Mouse (Mus musculus): ENCODE results near the gene Dnajc6. TPM values are rescaled to one million over a fixed set of nuclear protein-coding genes. Genes with fewer than 3 reads are reported as not detected.
A peak's percentile ranks its signal among the peaks of the same experiment; 100 is the strongest.

Dnajc6 gene
- polyA plus RNA-seq, 1 experiment from 2014 or later = 1.9 TPM

DNA sequence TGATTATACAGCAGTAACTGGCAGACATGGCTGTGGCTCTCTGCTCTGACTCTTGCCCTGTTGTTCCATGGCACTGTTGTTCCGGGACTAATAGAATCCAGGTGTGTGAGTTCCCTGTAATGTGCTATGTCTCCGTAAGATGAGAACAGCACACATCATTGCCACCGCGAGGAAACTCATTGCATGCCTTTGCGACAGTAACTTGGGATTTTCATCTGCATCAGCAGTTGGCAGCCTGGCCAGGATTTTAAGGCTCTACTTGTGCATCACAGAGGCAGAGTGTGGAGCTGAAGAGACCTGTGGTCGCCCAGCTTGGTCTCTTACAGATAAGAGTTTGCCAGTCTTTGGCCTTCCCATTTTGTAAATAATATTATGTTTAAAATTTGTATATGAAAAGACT lies 157.8 kb downstream of the Dnajc6 start:
- Histone ChIP-seq H3K4me3 (replicated peaks) (no peak overlapping the region), H3K4me1 (replicated peaks) (peaks cover 3% of the 10 kb centered on the region; the same call in 1 of the 2 replicates), H3K9me3 (no peaks in the 10 kb centered on the region), H3K27me3 (replicated peaks) (no peaks in the 10 kb centered on the region), H3K9ac (no peak overlapping the region), H3K27ac (no peak overlapping the region), H3K36me3 (peaks cover 3% of the 10 kb centered on the region; the same call in 1 of the 2 replicates), H3K4me2 (replicated peaks) (no peak overlapping the region)
- no peak for ATAC-seq
- 87% methylated on average over 6 of the region's 6 CpGs for WGBS

DNA sequence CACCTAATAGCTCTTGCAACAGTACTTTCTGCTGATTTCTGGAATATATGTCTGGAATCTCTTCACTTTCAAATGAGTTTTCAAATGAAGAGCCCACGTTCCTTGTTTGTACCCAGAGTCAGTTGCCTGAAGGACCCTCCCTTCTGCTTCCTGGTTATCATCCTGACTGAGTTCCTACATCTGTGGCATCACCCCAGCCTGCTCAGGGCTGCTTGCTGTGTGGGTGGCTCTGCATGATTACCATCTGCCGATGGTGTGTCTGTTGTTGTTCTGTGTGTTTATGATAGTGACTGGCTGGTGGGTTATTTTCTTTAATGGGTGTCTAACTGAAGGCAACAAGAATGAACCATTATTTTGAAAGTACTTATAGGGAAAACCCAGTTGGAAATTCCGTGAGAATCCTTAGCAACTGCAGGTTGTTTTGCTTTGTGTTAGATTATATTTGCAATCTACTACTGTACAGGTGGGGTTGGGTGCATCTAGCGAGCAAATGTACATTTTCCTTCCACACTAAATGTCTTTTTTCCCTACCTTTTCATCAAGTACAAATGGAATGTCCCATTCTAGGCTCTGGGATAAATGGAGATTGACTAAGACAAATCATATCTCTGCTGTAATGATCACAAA lies 158.5 kb downstream of the Dnajc6 start:
- H3K9ac ChIP-seq = no peak overlapping the region
- H3K9me3 ChIP-seq = no peaks in the 10 kb centered on the region
- 76% methylated on average over 4 of the region's 4 CpGs for WGBS
- H3K4me2 ChIP-seq (replicated peaks) = no peak overlapping the region
- peak; percentile 63; the same call in 1 of the 2 replicates for ATAC-seq
- H3K27ac ChIP-seq = no peak overlapping the region
- no peak overlapping the region for H3K4me3 ChIP-seq (replicated peaks)
- no peaks in the 10 kb centered on the region; the same call in 1 of the 2 replicates for H3K4me1 ChIP-seq (replicated peaks)
- H3K36me3 ChIP-seq = peaks cover 8% of the 10 kb centered on the region
- H3K27me3 ChIP-seq (replicated peaks) = no peaks in the 10 kb centered on the region

DNA sequence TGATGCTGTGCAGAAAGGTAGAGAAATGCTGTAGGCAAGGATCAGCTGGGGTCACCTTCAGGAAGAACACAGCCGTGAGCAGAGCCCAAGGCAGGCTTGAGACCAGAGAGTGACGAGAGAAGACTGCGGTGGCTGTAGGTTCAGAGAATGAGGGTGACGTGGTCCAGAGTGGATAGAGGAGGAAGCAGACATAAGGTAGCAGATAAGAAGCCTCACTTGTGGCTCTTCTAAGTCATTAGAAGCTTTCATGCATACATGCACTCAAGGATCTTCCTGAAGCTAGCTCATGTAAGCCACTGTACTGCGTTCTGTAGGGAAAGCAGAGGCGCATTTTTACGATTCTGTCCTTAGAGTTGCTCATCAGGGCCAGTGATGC lies 159.0 kb downstream of the Dnajc6 start:
- ATAC-seq = no peak
- no peaks in the 10 kb centered on the region; the same call in 1 of the 2 replicates for H3K4me1 ChIP-seq (replicated peaks)

DNA sequence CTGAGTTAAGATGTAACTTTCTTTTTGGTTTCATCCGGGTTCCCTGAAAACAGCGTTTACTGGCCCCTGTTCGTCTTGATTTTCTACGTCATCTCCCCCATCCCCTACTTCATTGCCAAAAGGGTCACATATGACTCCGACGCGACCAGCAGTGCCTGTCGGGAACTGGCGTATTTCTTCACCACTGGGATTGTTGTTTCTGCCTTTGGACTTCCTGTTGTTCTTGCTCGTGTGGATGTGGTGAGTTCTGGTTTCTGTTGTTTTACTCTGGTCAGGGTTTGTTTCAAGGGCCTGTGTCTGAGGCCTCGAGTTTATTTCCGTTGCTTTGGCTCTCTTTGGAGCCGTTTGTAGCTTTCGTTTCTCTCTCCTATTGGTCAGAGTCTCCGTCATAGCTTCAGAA lies 159.6 kb downstream of the Dnajc6 start:
- no peak for ATAC-seq
- Histone ChIP-seq H3K27ac (no peak overlapping the region), H3K4me1 (replicated peaks) (no peaks in the 10 kb centered on the region; the same call in 1 of the 2 replicates), H3K4me2 (replicated peaks) (no peak overlapping the region), H3K9ac (no peak overlapping the region), H3K36me3 (peaks cover 8% of the 10 kb centered on the region), H3K27me3 (replicated peaks) (no peaks in the 10 kb centered on the region), H3K9me3 (no peaks in the 10 kb centered on the region), H3K4me3 (replicated peaks) (no peak overlapping the region)
- WGBS = 86% methylated on average over 15 of the region's 15 CpGs

More for the DNA sequence above, 159.0 kb downstream of the Dnajc6 start:
- Histone ChIP-seq H3K9me3 (no peaks in the 10 kb centered on the region), H3K4me2 (replicated peaks) (no peak overlapping the region), H3K27me3 (replicated peaks) (no peaks in the 10 kb centered on the region), H3K36me3 (peaks cover 8% of the 10 kb centered on the region), H3K27ac (no peak overlapping the region), H3K4me3 (replicated peaks) (no peak overlapping the region), H3K9ac (no peak overlapping the region)
- 87% methylated on average over 7 of the region's 7 CpGs for WGBS

DNA sequence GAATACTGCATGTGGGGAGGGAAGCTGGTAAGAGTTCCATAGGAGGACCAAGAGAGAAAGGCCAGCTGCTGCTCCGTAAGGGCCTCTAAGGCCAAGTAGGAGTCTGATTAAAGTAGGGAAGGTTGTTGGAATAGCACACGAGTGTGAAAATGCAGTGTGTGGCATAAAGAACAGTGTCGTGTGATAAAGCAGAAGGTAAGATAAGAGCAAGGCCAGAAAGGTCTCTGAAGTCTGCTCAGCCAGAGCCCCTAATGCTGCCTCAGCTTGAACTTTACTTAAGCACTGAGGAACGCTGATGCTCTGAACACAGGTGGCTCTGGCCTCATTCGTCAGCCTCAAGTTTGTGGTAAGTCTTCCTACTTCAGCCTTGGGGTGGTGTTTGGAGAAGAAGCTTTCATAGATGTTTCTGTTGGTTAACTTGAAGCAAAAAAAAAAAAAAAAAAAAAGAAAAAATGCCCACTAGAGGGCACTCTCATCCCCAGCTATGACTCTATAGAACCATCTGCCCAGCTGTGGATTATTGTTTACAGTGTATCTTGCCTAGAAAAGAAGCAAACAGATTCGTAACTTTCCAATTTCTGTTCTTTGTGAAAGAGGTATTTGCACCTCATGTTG lies 160.6 kb downstream of the Dnajc6 start:
- ATAC-seq = no peak
- H3K27ac ChIP-seq = no peak overlapping the region
- WGBS = 43% methylated on average over 6 of the region's 6 CpGs

DNA sequence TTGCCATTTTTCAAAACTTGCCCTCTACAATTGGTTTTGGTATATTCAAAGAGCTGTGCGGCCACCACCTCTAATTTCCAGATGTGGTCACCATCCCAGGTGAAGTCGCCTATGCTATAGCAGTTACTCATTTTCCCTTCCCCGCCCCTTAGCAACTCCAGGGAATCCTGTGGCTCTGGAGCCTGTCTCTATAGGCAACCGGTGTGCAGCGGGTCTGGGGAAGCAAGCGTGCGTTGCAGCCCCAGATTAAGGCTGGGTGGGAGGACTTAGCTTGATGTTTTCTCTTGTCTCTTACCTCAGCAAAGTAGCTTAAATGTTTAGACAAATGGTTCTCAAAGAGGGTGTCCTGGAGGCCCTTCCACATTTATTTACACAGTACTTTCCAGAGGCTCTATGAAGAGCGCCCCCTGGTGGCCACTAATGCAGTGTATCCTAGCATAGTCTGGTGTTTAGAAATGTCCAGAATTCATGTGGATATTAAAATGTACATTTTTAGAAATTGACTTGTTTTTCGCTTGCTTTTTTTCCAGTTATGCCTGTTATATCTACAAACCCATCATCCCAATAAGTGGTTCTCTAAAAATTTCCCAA lies 167.8 kb downstream of the Dnajc6 start:
- peaks cover 11% of the 10 kb centered on the region; the same call in 1 of the 2 replicates for H3K36me3 ChIP-seq
- no peaks in the 10 kb centered on the region for H3K9me3 ChIP-seq
- H3K27ac ChIP-seq = no peak overlapping the region
- H3K4me2 ChIP-seq (replicated peaks) = no peak overlapping the region
- H3K4me3 ChIP-seq (replicated peaks) = no peak overlapping the region
- H3K4me1 ChIP-seq (replicated peaks) = no peaks in the 10 kb centered on the region
- 72% methylated on average over 9 of the region's 9 CpGs for WGBS
- no peak overlapping the region for H3K9ac ChIP-seq
- no peak for ATAC-seq
- H3K27me3 ChIP-seq (replicated peaks) = no peaks in the 10 kb centered on the region

More for the DNA sequence above, 160.6 kb downstream of the Dnajc6 start:
- Histone ChIP-seq H3K4me1 (replicated peaks) (no peaks in the 10 kb centered on the region; the same call in 1 of the 2 replicates), H3K27me3 (replicated peaks) (no peaks in the 10 kb centered on the region), H3K4me3 (replicated peaks) (no peak overlapping the region), H3K9me3 (no peaks in the 10 kb centered on the region), H3K9ac (no peak overlapping the region), H3K36me3 (peaks cover 8% of the 10 kb centered on the region), H3K4me2 (replicated peaks) (no peak overlapping the region)

DNA sequence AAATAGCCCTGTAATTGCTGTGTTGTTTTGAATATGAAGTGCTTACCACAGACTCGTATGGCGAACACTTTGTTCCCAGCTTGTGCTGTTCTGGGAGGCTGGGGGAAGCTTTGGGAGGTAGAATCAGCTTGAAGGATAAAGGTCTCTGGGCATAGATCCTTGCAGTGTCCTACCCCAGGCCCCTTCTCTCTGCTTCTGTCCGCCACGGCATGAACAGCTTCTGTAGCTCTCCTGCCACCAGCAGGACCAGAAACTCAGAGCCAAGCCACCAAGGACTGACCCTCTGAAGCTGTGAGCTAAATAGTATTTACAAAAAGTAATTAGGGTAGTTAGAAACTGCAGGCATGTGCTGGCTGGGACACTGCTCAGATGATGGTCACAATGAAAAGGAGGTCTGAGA lies 168.3 kb downstream of the Dnajc6 start:
- Histone ChIP-seq H3K4me2 (replicated peaks) (no peak overlapping the region), H3K9ac (no peak overlapping the region), H3K9me3 (no peaks in the 10 kb centered on the region), H3K27ac (no peak overlapping the region), H3K36me3 (peaks cover 7% of the 10 kb centered on the region; the same call in 1 of the 2 replicates), H3K27me3 (replicated peaks) (no peaks in the 10 kb centered on the region), H3K4me1 (replicated peaks) (no peaks in the 10 kb centered on the region), H3K4me3 (replicated peaks) (no peak overlapping the region)
- ATAC-seq = no peak
- WGBS = 92% methylated on average over 4 of the region's 4 CpGs

DNA sequence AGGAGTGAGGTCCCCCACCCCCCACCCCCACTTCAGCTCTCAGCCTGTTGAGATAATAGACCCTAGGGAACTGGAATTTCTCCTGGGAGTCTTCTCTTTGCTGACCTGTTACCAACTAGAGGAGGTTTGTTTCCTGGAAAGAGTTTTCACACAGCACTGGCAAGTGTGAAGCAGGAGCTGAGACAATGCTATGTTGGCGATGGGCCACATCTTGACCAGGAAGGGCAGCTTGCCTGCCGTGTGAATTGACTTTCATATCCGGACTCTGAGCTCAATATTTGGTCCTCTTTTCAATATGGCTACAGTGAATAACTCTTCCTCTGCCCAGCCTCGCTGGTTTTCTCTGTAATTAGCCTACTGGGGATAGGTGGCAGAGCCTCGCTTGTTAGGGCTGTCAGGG lies 172.7 kb downstream of the Dnajc6 start:
- WGBS = 68% methylated on average over 5 of the region's 5 CpGs
- no peaks in the 10 kb centered on the region for H3K36me3 ChIP-seq
- H3K9ac ChIP-seq = no peak overlapping the region
- H3K4me2 ChIP-seq (replicated peaks) = no peak overlapping the region
- H3K27ac ChIP-seq = no peak overlapping the region
- no peaks in the 10 kb centered on the region for H3K4me1 ChIP-seq (replicated peaks)
- no peaks in the 10 kb centered on the region for H3K27me3 ChIP-seq (replicated peaks)
- no peak for ATAC-seq
- no peak overlapping the region for H3K4me3 ChIP-seq (replicated peaks)
- H3K9me3 ChIP-seq = no peaks in the 10 kb centered on the region

DNA sequence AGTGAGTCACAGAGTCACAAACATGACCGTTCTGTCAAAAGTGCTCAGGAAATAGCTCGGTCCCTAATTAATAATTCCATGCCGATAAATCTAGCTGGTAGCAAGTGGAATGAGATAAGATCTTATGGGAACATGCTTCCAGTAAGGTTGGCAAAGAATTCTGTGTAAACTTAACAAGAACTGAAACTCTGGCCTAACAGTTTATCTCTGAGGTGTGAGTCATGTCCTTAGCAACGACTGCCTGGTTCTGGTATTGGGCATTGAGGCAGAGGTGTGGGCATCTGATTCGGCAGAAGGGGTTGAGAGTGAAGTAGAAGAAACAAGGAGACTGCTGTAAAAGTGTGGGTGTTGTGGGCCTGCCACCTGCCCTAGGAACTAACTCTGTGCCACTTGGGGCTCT lies 173.4 kb downstream of the Dnajc6 start:
- Histone ChIP-seq H3K27ac (no peak overlapping the region), H3K36me3 (no peaks in the 10 kb centered on the region), H3K4me1 (replicated peaks) (no peaks in the 10 kb centered on the region), H3K9ac (no peak overlapping the region), H3K4me3 (replicated peaks) (no peak overlapping the region), H3K4me2 (replicated peaks) (no peak overlapping the region), H3K9me3 (no peaks in the 10 kb centered on the region), H3K27me3 (replicated peaks) (no peaks in the 10 kb centered on the region)
- ATAC-seq = no peak
- 78% methylated on average over 5 of the region's 5 CpGs for WGBS

DNA sequence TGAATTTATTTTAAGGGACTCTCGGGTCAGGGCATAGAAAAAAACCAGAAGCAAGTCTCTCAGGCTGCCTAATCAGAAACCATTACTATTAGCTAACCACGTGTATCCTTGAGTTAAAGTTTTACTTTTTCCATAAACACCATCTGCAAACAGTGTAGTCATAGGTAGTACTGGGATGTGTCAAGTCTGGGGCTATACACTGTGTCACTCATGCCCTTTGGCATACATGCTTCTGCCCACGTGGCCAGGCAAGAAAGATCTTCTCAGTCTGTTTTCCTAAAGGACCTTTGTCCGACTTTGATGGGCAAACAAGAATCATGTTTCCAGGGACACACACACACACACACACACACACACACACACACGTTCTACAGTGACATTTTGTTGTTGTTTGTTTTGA lies 178.3 kb downstream of the Dnajc6 start:
- ATAC-seq = peak; percentile 72
- Histone ChIP-seq H3K4me1 (replicated peaks) (no peaks in the 10 kb centered on the region), H3K4me3 (replicated peaks) (no peak overlapping the region), H3K4me2 (replicated peaks) (no peak overlapping the region), H3K36me3 (no peaks in the 10 kb centered on the region), H3K9me3 (no peaks in the 10 kb centered on the region), H3K27me3 (replicated peaks) (no peaks in the 10 kb centered on the region), H3K9ac (no peak overlapping the region), H3K27ac (no peak overlapping the region)
- 49% methylated on average over 5 of the region's 5 CpGs for WGBS

DNA sequence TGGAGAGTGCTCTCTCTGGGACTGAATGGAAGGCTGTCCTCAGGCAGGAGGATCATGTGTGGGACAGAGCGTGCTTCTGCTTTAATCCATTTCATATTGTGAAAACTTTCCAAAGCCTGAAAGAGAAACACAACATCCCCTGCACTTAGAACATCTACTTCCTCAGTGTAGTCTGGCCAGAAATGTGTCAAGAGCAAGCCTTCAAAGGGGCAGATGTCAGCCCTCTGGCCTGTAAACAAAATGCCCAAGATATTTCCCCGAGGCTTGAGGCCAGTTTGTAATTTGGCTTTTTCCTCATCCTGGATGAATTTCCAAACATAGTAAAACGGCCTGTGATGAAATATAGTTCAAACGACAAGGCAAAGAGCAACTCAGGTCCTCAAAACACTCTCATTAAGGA lies 179.3 kb downstream of the Dnajc6 start:
- Histone ChIP-seq H3K4me1 (replicated peaks) (no peaks in the 10 kb centered on the region), H3K36me3 (no peaks in the 10 kb centered on the region), H3K4me2 (replicated peaks) (no peak overlapping the region), H3K9me3 (no peaks in the 10 kb centered on the region), H3K4me3 (replicated peaks) (no peak overlapping the region), H3K27ac (no peak overlapping the region), H3K9ac (no peak overlapping the region), H3K27me3 (replicated peaks) (no peaks in the 10 kb centered on the region)
- no peak for ATAC-seq
- 61% methylated on average over 4 of the region's 4 CpGs for WGBS

DNA sequence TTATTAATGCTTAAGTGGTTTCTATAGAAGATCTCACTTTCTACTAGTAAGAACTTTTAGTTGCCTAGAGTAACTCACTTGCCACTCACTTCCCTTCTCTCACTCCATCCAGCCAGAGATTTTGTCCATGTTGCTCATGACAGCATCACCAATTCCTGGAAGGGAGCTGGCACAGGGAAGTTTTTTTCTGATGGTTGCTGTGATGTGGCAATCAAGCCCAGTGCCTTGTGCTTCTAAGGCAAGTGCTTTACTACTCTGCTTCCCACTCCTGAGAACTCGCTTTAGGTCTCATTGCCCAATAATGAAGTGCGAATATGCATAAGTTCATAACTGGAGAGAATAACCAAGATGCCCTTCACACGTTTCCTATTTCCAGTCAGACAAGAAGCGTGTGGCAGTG lies 186.2 kb downstream of the Dnajc6 start:
- WGBS = 86% methylated on average over 4 of the region's 4 CpGs
- Histone ChIP-seq H3K36me3 (no peaks in the 10 kb centered on the region), H3K27me3 (replicated peaks) (no peaks in the 10 kb centered on the region), H3K4me1 (replicated peaks) (no peaks in the 10 kb centered on the region), H3K9ac (no peak overlapping the region), H3K9me3 (no peaks in the 10 kb centered on the region), H3K4me2 (replicated peaks) (no peak overlapping the region), H3K4me3 (replicated peaks) (no peak overlapping the region), H3K27ac (no peak overlapping the region)
- no peak for ATAC-seq

DNA sequence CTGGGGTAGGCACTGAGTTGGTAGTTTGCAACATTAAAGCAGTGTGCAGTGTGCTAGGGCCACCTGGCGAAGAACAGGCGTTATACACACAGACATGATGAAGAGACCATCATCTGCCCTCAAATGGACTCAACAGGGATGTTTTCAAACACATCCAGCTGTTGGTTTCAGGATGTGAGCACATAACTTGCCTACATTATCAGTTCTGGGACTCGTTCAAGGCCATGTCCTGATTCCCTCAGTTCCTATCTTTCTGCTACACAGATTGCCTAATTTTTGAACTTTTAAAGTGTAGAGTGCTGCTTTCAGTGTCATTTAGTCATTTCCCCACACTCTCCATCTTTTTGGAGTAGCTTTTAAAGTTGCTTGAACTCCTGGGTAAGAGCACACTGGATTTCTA lies 186.6 kb downstream of the Dnajc6 start:
- Histone ChIP-seq H3K27ac (no peak overlapping the region), H3K9me3 (no peaks in the 10 kb centered on the region), H3K4me1 (replicated peaks) (no peaks in the 10 kb centered on the region), H3K4me2 (replicated peaks) (no peak overlapping the region), H3K4me3 (replicated peaks) (no peak overlapping the region), H3K36me3 (no peaks in the 10 kb centered on the region), H3K9ac (no peak overlapping the region), H3K27me3 (replicated peaks) (no peaks in the 10 kb centered on the region)
- WGBS = 72% methylated on average over 3 of the region's 3 CpGs
- ATAC-seq = no peak
